Mouse (Mus musculus): Measurements from ENCODE around the gene Cenph.

The Cenph gene

DNA sequence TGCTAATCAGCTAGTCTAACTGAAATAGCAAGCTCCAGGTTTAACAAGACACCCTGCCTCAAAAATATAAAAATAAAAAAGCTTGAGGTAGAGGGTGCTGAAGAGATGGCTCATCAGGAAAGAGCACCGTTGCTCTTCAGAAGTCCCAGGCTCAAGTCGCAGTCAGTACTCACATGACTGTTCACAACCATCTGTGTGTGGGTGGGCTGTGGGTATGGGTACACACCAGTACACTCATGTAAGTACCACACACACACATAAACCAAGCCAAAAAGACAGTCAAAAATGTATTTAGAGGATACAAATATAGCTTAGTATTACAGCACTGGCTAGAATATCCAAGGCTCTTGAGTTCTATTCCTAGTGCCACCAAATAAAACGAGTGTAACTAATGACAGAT, 29.6 kb downstream of the Cenph start:
- no peak for DNase-seq (ENCODE audit: low read depth, low spot score)

GRCm38 (mm10) chr13:100744036-100744744, 31.5 kb downstream of the Cenph start, which contains the start of gene Mrps36:
TSS of gene Mrps36 (minus strand) at chr13:100744659.
- peak; percentile 97 for DNase-seq (ENCODE audit: low read depth, low spot score)

GRCm38 (mm10) chr13:100743346-100744035, 32.2 kb downstream of the Cenph start:
- no peak for DNase-seq (ENCODE audit: low read depth, low spot score)

GRCm38 (mm10) chr13:100742831-100743230, 32.9 kb downstream of the Cenph start:
- no peak for DNase-seq (ENCODE audit: low read depth, low spot score)

- no peak for DNase-seq (ENCODE audit: low read depth, low spot score)
Measured at GRCm38 (mm10) chr13:100732756-100733155, 42.9 kb downstream of the Cenph start.

DNA sequence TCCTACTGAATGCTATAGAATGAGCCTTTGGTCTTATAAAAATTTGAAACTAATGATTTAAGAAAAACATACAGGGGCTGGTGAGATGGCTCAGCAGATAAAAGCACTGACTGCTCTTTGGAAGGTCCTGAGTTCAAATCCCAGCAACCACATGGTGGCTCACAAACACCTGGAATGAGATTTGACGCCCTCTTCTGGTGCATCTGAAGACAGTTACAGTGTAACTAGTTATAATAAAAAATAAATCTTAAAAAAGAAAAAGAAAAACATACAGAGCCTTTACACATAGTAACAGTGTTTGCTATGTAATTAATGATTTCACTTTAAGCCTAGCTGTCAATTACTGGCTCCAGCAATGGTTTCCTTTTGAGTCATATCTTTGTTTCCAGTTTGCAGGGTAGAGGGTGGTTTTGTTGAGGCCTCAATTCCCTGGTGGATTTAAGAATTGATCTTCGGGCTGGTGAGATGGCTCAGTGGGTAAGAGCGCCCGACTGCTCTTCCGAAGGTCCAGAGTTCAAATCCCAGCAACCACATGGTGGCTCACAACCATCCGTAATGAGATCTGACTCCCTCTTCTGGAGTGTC, 44.1 kb downstream of the Cenph start:
- DNase-seq (ENCODE audit: low read depth, low spot score) = peak; percentile 45

DNA sequence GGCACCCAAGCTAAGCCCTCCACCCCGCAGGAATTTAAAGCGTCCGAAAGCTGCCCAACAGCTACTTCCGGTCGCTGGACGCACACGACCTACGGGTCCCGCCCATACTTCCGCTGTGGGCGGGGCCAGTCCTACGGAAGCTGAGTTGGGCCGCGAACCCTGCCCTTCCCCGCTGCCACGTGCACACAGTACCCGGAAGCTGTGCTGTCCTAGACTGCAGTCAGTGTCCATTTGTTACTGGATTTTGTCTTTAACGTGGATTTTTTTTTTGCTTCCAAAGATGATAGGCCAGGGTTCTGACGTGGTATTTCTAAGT, 44.9 kb downstream of the Cenph start, which contains the start of gene Cdk7:
Gene Cdk7 (minus strand): TSS at position 79 of the 316 bp plus-strand sequence.
- DNase-seq (ENCODE audit: low read depth, low spot score) = peak; percentile 98

DNA sequence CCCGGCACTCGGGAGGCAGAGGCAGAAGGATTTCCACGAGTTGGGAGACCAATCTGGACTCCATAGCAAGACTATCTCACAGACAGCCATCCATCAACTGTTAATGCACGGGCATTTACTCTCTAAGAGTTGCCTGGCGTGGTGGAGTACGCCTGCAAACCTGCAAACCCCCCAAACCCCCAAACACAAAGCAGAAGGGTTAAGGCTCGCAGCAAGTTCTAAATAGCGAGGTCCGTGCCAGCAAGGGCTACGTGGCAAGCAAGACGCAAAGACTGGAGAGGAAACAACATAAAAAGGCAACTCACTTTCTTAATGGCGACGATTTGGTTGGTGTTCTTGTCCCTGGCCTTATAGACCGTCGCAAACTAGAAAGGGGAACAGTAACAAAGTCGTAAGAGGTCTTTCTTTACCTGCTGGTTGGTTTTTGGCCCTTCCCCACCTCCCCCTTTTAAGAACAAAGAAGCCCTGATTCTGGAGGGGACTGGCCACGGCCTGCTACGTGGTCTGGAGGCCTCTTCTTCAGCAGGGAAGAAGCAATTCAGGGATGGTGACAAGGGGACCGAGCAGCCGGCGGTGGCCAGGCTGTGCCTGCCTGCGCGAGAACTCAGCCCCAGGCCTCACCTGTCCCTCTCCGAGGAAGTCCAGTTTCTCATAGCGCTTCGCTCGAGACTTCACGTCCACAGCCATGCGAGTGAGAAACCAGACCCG, 45.4 kb downstream of the Cenph start:
- peak; percentile 31 for DNase-seq (ENCODE audit: low read depth, low spot score)

DNA sequence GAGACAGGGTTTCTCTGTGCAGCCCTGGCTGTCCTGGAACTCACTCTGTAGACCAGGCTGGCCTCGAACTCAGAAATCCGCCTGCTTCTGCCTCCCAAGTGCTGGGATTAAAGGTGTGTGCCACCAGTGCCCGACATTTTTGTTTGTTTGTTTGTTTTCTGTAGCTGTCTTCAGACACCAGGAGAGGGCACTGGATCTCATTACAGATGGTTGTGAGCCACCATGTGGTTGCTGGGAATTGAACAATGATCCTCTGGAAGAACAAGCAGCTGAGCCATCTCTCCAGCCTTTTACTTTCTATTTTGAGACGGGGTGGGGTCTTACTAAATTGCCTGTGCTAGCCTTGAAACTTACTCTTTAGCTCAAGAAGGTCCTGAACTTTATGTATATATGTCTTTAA, 47.2 kb downstream of the Cenph start:
- peak; percentile 29 for DNase-seq (ENCODE audit: low read depth, low spot score)

GRCm38 (mm10) chr13:100728086-100728485, 47.6 kb downstream of the Cenph start:
- no peak for DNase-seq (ENCODE audit: low read depth, low spot score)

DNA sequence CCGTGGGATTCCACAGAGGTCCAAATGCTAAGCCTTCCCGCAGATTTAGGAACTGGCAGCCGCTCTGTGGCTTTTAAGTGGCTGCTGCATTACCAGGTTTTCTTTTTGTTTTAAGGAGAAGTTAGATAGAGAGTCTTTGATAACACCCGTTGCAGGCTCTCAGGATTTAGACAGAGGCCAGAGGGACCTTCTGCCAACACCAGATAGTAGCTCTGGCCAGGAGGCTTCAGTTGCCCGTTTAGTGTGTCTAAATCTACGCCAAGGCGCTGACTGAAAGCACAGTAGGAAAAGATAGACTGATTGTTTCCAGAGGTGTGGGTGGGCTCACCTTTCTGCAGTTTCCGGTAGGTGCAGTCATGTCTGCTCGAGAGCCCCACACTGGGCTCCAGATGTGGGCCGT, 50.5 kb downstream of the Cenph start:
- DNase-seq (ENCODE audit: low read depth, low spot score) = no peak

GRCm38 (mm10) chr13:100724051-100724754, 51.5 kb downstream of the Cenph start:
- no peak for DNase-seq (ENCODE audit: low read depth, low spot score)

DNA sequence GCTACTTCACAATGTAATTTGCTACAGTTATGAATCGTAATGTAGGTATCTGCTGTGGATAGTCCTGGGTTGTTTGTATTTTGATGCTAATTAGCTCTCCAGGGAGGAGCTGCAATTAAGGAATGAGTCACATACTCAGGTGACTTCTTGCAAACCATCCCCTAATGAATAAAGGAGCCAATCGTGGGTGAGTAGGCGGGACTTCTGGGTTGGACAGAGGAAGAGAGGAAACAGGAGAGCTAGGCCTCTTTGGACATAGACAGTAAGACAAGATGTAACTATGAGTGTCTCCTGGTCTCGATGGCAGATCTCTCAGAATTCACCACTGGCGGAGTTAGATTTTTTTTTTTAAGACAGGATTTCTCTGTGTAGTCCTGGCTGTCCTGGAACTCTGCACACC, 54.0 kb downstream of the Cenph start:
- DNase-seq (ENCODE audit: low read depth, low spot score) = no peak

DNA sequence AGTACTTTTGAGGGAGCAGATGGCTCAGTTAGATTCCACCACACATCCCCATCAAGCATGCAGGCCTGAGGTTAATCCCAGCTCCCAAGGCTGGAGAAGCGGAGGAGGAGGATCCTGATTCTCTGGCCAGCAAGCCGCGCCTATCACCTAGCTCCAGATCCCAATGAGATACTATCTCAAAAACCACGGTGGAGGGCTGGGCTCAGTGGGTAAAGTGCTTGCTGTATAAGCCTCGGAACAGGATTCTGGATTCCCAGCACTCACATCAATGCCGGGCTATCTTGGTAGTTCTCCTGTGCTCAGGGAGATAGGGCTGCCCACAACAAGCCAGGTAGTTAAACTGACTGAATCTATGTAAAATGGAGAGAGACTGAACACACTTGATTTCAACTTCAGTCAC, 60.2 kb downstream of the Cenph start:
- DNase-seq (ENCODE audit: low read depth, low spot score) = no peak

Measured in 3T3-L1 (cell line).